In genomic region chr14:24205281-24205871, GRCm38 (mm10) we compare ENCODE assay signal across 9 mouse cellular contexts. TPM values are rescaled to one million over a fixed set of nuclear protein-coding genes. Genes with fewer than 3 reads are reported as not detected.
DNase-seq lines count a peak whose midpoint lies in the region; ATAC-seq and TF ChIP-seq lines count a peak whose summit lies in the region.
"Had no signal": no experiment of that assay in that cellular context is flagged by ENCODE, and none has a peak within 500 bp of the region (broad histone marks: within the 10 kb centered on the region; RNA-seq: fewer than 3 reads in every experiment).

No protein-coding gene starts in this region.

- H3K4me1 ChIP-seq in hindbrain, postnatal 0 days (ENCODE audit: insufficient read depth, low read length): peaks cover 17% of the 10 kb centered on the region
- peaks cover 7% of the 10 kb centered on the region; the same call in 1 of the 2 replicates for H3K4me1 ChIP-seq in midbrain, postnatal 0 days (ENCODE audit: insufficient read depth, low read length)
- H3K4me1 ChIP-seq in stomach, postnatal 0 days (replicated peaks; ENCODE audit: control insufficient read depth, insufficient read depth): no peaks in the 10 kb centered on the region

- H3K36me3 ChIP-seq in hindbrain, postnatal 0 days (ENCODE audit: insufficient read depth, low read length): no peaks in the 10 kb centered on the region
- H3K36me3 ChIP-seq in midbrain, postnatal 0 days (ENCODE audit: insufficient read depth, low read length): no peaks in the 10 kb centered on the region
- no peaks in the 10 kb centered on the region; the same call in 1 of the 2 replicates for H3K36me3 ChIP-seq in stomach, postnatal 0 days (ENCODE audit: control insufficient read depth, insufficient read depth, low read length)

- H3K4me2 ChIP-seq in hindbrain, postnatal 0 days (ENCODE audit: low read depth, low read length): no peak overlapping the region
- H3K4me2 ChIP-seq in midbrain, postnatal 0 days (ENCODE audit: low read depth, low read length, poor library complexity, severe bottlenecking): no peak overlapping the region
- no peak overlapping the region for H3K4me2 ChIP-seq in stomach, postnatal 0 days (replicated peaks; ENCODE audit: low read depth)

- H3K9me3 ChIP-seq in hindbrain, postnatal 0 days (ENCODE audit: low read length): no peaks in the 10 kb centered on the region
- H3K9me3 ChIP-seq in midbrain, postnatal 0 days (ENCODE audit: low read length): no peaks in the 10 kb centered on the region
- no peaks in the 10 kb centered on the region for H3K9me3 ChIP-seq in stomach, postnatal 0 days (ENCODE audit: control insufficient read depth, low read length)

- H3K27ac ChIP-seq in hindbrain, postnatal 0 days: peak overlapping the region; percentile 54; the same call in 1 of the 2 replicates
- peak overlapping the region; percentile 26; the same call in 1 of the 2 replicates for H3K27ac ChIP-seq in midbrain, postnatal 0 days (ENCODE audit: low read depth, low read length)
- no peak overlapping the region for H3K27ac ChIP-seq in stomach, postnatal 0 days (replicated peaks)
- H3K27ac ChIP-seq: liver, embryonic 14.5 days had no signal

- no peak for TF ChIP-seq EP300 in stomach, postnatal 0 days (optimal IDR thresholded peaks at IDR 0.05)

- no peaks in the 10 kb centered on the region for H3K27me3 ChIP-seq in hindbrain, postnatal 0 days (ENCODE audit: insufficient read depth, low read length)
- H3K27me3 ChIP-seq in midbrain, postnatal 0 days (ENCODE audit: insufficient read depth, low read length): no peaks in the 10 kb centered on the region
- no peaks in the 10 kb centered on the region for H3K27me3 ChIP-seq in stomach, postnatal 0 days (ENCODE audit: control insufficient read depth, insufficient read depth, low read length)

- no peak overlapping the region for H3K9ac ChIP-seq in hindbrain, postnatal 0 days (replicated peaks; ENCODE audit: low read length)
- H3K9ac ChIP-seq in midbrain, postnatal 0 days (replicated peaks; ENCODE audit: low read length, poor library complexity, severe bottlenecking): no peak overlapping the region
- H3K9ac ChIP-seq in stomach, postnatal 0 days (ENCODE audit: low read length): no peak overlapping the region
- H3K9ac ChIP-seq: liver, embryonic 14.5 days had no signal

- no peak for TF ChIP-seq POLR2A in brain, embryonic 14.5 days (IDR thresholded peaks at IDR 0.05; ENCODE audit: borderline replicate concordance, extremely low read depth, insufficient read depth, insufficient read length, poor library complexity, severe bottlenecking)

- intact Hi-C loops in heart, postnatal 10 days (cut with DNase I): no loop called here

- WGBS in hindbrain, postnatal 0 days: 6% methylated on average over 6 of the region's 6 CpGs
- WGBS in midbrain, postnatal 0 days: 13% methylated on average over 6 of the region's 6 CpGs
- 48% methylated on average over 6 of the region's 6 CpGs for WGBS in stomach, postnatal 0 days

- peak; percentile 14 for DNase-seq in adrenal gland, postnatal 14 days
- no peak for DNase-seq in adrenal gland, postnatal 36 days
- DNase-seq in brain, embryonic 14.5 days (ENCODE audit: low read depth): peak; percentile 82
- peak; percentile 73 for DNase-seq in hindbrain, postnatal 0 days (ENCODE audit: low spot score)
- DNase-seq in midbrain, postnatal 0 days (ENCODE audit: low spot score): peak; percentile 76
- no peak for DNase-seq in stomach, postnatal 0 days (ENCODE audit: low spot score)
- DNase-seq in heart, postnatal 10 days: no peak

- no peak overlapping the region for H3K4me3 ChIP-seq in hindbrain, postnatal 0 days (ENCODE audit: low read length)
- H3K4me3 ChIP-seq in midbrain, postnatal 0 days (ENCODE audit: low read depth, low read length): no peak overlapping the region
- no peak overlapping the region for H3K4me3 ChIP-seq in stomach, postnatal 0 days (ENCODE audit: low read depth, low read length)

- ATAC-seq in hindbrain, postnatal 0 days: peak; percentile 76
- peak; percentile 33 for ATAC-seq in midbrain, postnatal 0 days (ENCODE audit: low FRiP score)
- ATAC-seq in stomach, postnatal 0 days (ENCODE audit: low FRiP score, low TSS enrichment): no peak
- ATAC-seq in megakaryocyte-erythroid progenitor cell, adult 5-6 weeks (replicated peaks; ENCODE audit: low FRiP score, low TSS enrichment, poor library complexity, severe bottlenecking): no peak

- no peak for TF ChIP-seq CTCF in brain, embryonic 14.5 days (IDR thresholded peaks at IDR 0.05; ENCODE audit: borderline replicate concordance, extremely low read depth, insufficient read depth, insufficient read length)
- no peak for TF ChIP-seq CTCF in hindbrain, postnatal 0 days (IDR thresholded peaks at IDR 0.05; ENCODE audit: low read depth)
- no peak for TF ChIP-seq CTCF in midbrain, postnatal 0 days (IDR thresholded peaks at IDR 0.05)
- no peak for TF ChIP-seq CTCF in stomach, postnatal 0 days (IDR thresholded peaks at IDR 0.05; ENCODE audit: low read depth)

RNA-seq across cellular contexts. Expression of gene Dlg5, which starts 40.3 kb away (rescaled TPM):
- 35.9 and 50.1 TPM in 2 replicates for total RNA-seq in adrenal gland, postnatal 14 days (2021)
- 10 to 100 TPM; 41.3 to 51.0 TPM for total RNA-seq in adrenal gland, postnatal 36 days (2021)
- polyA plus RNA-seq in brain, embryonic 14.5 days (2012; rRNA removed): 70.6 and 89.3 TPM in 2 replicates
- 51.2 and 52.9 TPM in 2 replicates for total RNA-seq in hindbrain, postnatal 0 days (2014; rRNA removed)
- 10.9 and 13.4 TPM in 2 replicates for polyA plus RNA-seq in hindbrain, postnatal 0 days (2015; fragmentation: Nextera tagmentation; extraction: Ambion mirVana)
- 84.3 and 87.4 TPM in 2 replicates for total RNA-seq in midbrain, postnatal 0 days (2014; rRNA removed)
- polyA plus RNA-seq in midbrain, postnatal 0 days (2015; fragmentation: Nextera tagmentation; extraction: Ambion mirVana): 15.3 and 17.9 TPM in 2 replicates
- 3.8 and 5.0 TPM in 2 replicates for polyA plus RNA-seq in stomach, postnatal 0 days (2015; fragmentation: Nextera tagmentation; extraction: Ambion mirVana)
- total RNA-seq in megakaryocyte-erythroid progenitor cell, adult 5-6 weeks (2014; fragmentation: Nextera tagmentation): 0.46 TPM in 1 of 2 replicates, not detected in the other
- total RNA-seq in megakaryocyte-erythroid progenitor cell, adult 5-6 weeks (2017): not detected in 2 replicates
- total RNA-seq in heart, postnatal 10 days (2021): 10 to 100 TPM; 17.0 to 19.1 TPM

Comparison
In these comparisons a context has a peak if more than half of its experiments do, and no peak if none do; other contexts are left out.
1. DNase-seq: peak in adrenal gland, postnatal 14 days (single experiment), brain, embryonic 14.5 days (single experiment), hindbrain, postnatal 0 days (single experiment) and midbrain, postnatal 0 days (single experiment); none in adrenal gland, postnatal 36 days (0 of 2), stomach, postnatal 0 days (single experiment) and heart, postnatal 10 days (0 of 2).
2. ATAC-seq: peak in hindbrain, postnatal 0 days (single experiment) and midbrain, postnatal 0 days (single experiment); none in stomach, postnatal 0 days (single experiment) and megakaryocyte-erythroid progenitor cell, adult 5-6 weeks (single experiment).
3. RNA of gene Dlg5, which starts 40.3 kb away (total RNA-seq): 84.3 to 87.4 TPM in midbrain, postnatal 0 days, 51.2 to 52.9 TPM in hindbrain, postnatal 0 days, 41.3 to 51.0 TPM in adrenal gland, postnatal 36 days, 35.9 to 50.1 TPM in adrenal gland, postnatal 14 days and 17.0 to 19.1 TPM in heart, postnatal 10 days; 0.46 TPM in megakaryocyte-erythroid progenitor cell, adult 5-6 weeks; every median in the first group is over 10 times any median in the second.